Mouse (Mus musculus): ENCODE measurements around the gene Acvr2b. TPM values are rescaled to one million over a fixed set of nuclear protein-coding genes. Genes with fewer than 3 reads are reported as not detected.
"Not testable (repeated sequence)": the region's sequence is repeated elsewhere in the genome, so short reads cannot be mapped to it uniquely, and the experiment has no call there.

Gene Acvr2b
- polyA plus RNA-seq, 1 experiment = 1.3 TPM

DNA sequence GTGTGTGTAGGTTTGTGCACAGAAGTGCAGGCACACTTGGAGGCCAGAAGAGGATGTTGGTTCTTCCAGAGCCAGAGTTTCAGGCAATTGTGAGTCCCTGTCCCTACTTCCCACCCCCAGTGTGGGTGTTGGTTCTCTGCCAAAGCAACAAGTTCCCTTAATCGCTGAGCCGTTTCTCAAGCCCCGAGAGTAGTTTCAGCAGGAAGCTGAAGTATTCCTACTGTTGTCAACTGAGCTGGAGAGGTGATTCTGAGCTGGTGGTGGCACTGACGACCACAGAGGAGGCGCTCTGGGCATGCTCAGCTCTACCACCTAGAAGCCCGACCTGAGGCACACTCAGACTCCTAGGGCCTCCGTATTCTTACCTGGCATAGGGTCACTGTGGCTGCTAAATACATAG, 36.6 kb upstream of the Acvr2b start, which contains the start of gene Slc22a14:
Gene Slc22a14 (minus strand): TSS at position 270 of the 400 bp plus-strand sequence.
- H3K36me3 ChIP-seq (ENCODE audit: control insufficient read depth, insufficient read depth, low read length) = no peaks in the 10 kb centered on the region
- WGBS = 24% methylated on average over 7 of the region's 7 CpGs
- TF ChIP-seq CTCF (IDR thresholded peaks at IDR 0.05; ENCODE audit: extremely low read depth, insufficient read depth, insufficient read length, insufficient replicate concordance) (no peak), POLR2A (IDR thresholded peaks at IDR 0.05; ENCODE audit: low read depth, low read length) (no peak)
- H3K4me3 ChIP-seq (ENCODE audit: extremely low read depth, insufficient read depth, insufficient read length) = no peak within 1 kb of the TSS
- H3K27me3 ChIP-seq (ENCODE audit: control insufficient read depth, insufficient read depth, low read length) = no peaks in the 10 kb centered on the region
- no peak for DNase-seq (ENCODE audit: low read depth in 1 of 2, low spot score in 2 of 2)
- no peaks in the 10 kb centered on the region for H3K4me1 ChIP-seq (ENCODE audit: control insufficient read depth, insufficient read depth, insufficient read length)
- no peak within 1 kb of the TSS for H3K27ac ChIP-seq (ENCODE audit: insufficient read depth, low read length)

DNA sequence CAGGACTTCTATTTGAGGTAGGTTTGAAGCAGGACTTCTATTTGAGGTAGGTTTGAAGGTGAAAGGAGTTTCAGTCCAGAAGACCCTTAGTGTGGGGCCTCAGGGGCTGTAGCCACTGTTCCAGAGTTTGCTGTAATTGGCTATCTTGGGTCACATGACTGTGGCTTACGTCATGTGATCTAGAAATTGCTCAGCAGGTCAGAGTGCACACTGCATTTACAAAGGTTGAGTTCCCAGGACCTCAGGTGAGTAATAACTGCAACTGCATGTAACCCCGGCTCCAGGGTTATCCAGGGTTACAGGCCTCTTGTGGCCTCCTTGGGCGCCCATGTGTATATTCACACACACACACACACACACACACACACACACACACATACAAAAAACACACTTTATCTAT, 33.6 kb upstream of the Acvr2b start:
- Histone ChIP-seq H3K4me1 (ENCODE audit: control insufficient read depth, insufficient read depth, insufficient read length) (no peaks in the 10 kb centered on the region), H3K27me3 (ENCODE audit: control insufficient read depth, insufficient read depth, low read length) (no peaks in the 10 kb centered on the region), H3K36me3 (ENCODE audit: control insufficient read depth, insufficient read depth, low read length) (no peaks in the 10 kb centered on the region), H3K4me3 (ENCODE audit: extremely low read depth, insufficient read depth, insufficient read length) (no peak overlapping the region), H3K27ac (ENCODE audit: insufficient read depth, low read length) (no peak overlapping the region)
- WGBS = 82% methylated on average over 3 of the region's 3 CpGs
- no peak for TF ChIP-seq CTCF (IDR thresholded peaks at IDR 0.05; ENCODE audit: extremely low read depth, insufficient read depth, insufficient read length, insufficient replicate concordance)
- TF ChIP-seq POLR2A (IDR thresholded peaks at IDR 0.05; ENCODE audit: low read depth, low read length) = no peak
- no peak for DNase-seq (ENCODE audit: low read depth in 1 of 2, low spot score in 2 of 2)

DNA sequence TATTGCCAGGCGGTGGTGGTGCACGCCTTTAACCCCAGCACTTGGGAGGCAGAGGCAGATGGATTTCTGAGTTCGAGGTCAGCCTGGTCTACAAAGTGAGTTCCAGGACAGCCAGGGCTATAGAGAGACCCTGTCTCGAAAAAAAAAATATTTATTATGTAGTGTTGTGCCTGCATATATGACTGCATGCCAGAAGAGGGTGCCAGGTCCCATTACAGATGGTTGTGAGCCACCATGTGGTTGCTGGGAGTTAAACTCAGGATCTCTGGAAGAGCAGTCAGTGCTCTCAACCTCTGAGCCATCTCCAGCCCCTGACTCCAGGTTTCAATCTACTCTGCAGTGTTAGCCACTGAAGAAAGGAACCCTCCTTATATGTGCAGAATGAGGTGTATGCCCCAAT, 31.1 kb upstream of the Acvr2b start:
- not testable (repeated sequence) for H3K36me3 ChIP-seq (ENCODE audit: control insufficient read depth, insufficient read depth, low read length); DNase-seq (ENCODE audit: low read depth in 1 of 2, low spot score in 2 of 2); H3K27ac ChIP-seq (ENCODE audit: insufficient read depth, low read length); H3K27me3 ChIP-seq (ENCODE audit: control insufficient read depth, insufficient read depth, low read length); H3K4me1 ChIP-seq (ENCODE audit: control insufficient read depth, insufficient read depth, insufficient read length); H3K4me3 ChIP-seq (ENCODE audit: extremely low read depth, insufficient read depth, insufficient read length)
- 88% methylated on average over 4 of the region's 4 CpGs for WGBS

DNA sequence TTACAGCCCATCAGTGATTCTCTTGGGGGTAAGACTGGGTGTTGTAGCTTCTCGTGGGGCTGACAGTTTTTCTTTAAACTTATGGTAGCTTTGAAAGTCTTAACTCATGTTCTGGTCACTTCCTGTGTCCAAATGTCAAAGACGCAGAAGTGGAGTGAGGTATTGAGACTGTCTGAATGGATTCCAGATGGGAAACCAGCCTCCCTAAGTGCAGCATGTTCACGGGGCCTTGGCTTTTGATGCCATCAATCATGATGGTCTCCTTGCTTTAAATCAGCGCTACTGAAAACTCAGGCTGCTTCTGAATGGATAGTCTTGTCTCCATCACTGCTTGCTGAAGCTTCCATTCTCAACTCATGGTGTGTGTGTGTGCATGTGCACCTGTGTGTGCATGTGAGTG, 30.7 kb upstream of the Acvr2b start:
- WGBS = 87% methylated on average over 4 of the region's 4 CpGs
- Histone ChIP-seq H3K36me3 (ENCODE audit: control insufficient read depth, insufficient read depth, low read length) (no peaks in the 10 kb centered on the region), H3K4me3 (ENCODE audit: extremely low read depth, insufficient read depth, insufficient read length) (no peak overlapping the region), H3K4me1 (ENCODE audit: control insufficient read depth, insufficient read depth, insufficient read length) (no peaks in the 10 kb centered on the region), H3K27ac (ENCODE audit: insufficient read depth, low read length) (no peak overlapping the region), H3K27me3 (ENCODE audit: control insufficient read depth, insufficient read depth, low read length) (no peaks in the 10 kb centered on the region)
- TF ChIP-seq POLR2A (IDR thresholded peaks at IDR 0.05; ENCODE audit: low read depth, low read length) = no peak
- TF ChIP-seq CTCF (IDR thresholded peaks at IDR 0.05; ENCODE audit: extremely low read depth, insufficient read depth, insufficient read length, insufficient replicate concordance) = no peak
- no peak for DNase-seq (ENCODE audit: low read depth in 1 of 2, low spot score in 2 of 2)

DNA sequence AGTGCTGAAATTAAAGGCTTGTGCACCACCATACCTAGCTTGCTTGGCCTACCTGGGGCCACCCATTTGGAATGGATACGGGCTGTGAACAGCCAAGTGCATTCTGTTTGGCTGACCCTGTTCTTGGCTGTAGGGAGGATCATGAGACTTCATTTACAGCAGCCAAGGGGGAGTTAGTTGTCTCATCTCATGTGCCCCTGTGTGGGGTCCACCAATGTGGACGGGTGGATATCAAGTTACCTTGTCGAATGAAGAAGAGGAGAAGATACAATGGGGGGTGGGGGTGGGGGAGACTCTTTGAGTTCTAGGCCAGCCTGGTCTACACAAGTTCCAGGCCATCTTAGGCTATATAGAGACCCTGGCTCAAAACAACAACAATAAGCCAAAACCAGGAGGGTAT, 26.9 kb upstream of the Acvr2b start:
- Histone ChIP-seq H3K4me3 (ENCODE audit: extremely low read depth, insufficient read depth, insufficient read length) (no peak overlapping the region), H3K36me3 (ENCODE audit: control insufficient read depth, insufficient read depth, low read length) (no peaks in the 10 kb centered on the region), H3K27ac (ENCODE audit: insufficient read depth, low read length) (no peak overlapping the region), H3K4me1 (ENCODE audit: control insufficient read depth, insufficient read depth, insufficient read length) (no peaks in the 10 kb centered on the region), H3K27me3 (ENCODE audit: control insufficient read depth, insufficient read depth, low read length) (no peaks in the 10 kb centered on the region)
- TF ChIP-seq CTCF (IDR thresholded peaks at IDR 0.05; ENCODE audit: extremely low read depth, insufficient read depth, insufficient read length, insufficient replicate concordance) (no peak), POLR2A (IDR thresholded peaks at IDR 0.05; ENCODE audit: low read depth, low read length) (no peak)
- WGBS = 96% methylated on average over 3 of the region's 3 CpGs
- no peak for DNase-seq (ENCODE audit: low read depth in 1 of 2, low spot score in 2 of 2)

DNA sequence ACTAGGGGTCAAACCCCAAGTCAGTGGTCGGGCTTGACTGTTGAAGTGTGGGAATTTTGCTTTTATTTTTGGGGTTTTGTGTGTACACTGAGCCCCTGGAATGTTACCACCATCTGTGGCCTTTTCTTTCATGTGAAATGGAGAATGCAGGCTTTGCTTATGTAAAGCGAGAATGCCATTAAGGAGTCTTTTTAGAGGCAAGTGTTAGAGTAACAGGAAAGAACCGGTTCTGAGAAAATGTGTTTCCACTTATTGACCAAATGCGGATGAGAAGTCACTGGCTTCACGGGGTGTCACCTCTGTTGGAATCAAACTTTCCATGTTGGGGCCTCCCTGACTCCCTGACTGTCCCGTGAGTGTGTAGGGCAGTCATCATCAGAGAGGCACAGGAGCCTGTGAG, 26.4 kb upstream of the Acvr2b start:
- no peak for DNase-seq (ENCODE audit: low read depth in 1 of 2, low spot score in 2 of 2)
- H3K36me3 ChIP-seq (ENCODE audit: control insufficient read depth, insufficient read depth, low read length) = no peaks in the 10 kb centered on the region
- H3K27me3 ChIP-seq (ENCODE audit: control insufficient read depth, insufficient read depth, low read length) = no peaks in the 10 kb centered on the region
- H3K4me3 ChIP-seq (ENCODE audit: extremely low read depth, insufficient read depth, insufficient read length) = no peak overlapping the region
- WGBS = 87% methylated on average over 6 of the region's 6 CpGs
- no peak overlapping the region for H3K27ac ChIP-seq (ENCODE audit: insufficient read depth, low read length)
- TF ChIP-seq CTCF (IDR thresholded peaks at IDR 0.05; ENCODE audit: extremely low read depth, insufficient read depth, insufficient read length, insufficient replicate concordance) = no peak
- TF ChIP-seq POLR2A (IDR thresholded peaks at IDR 0.05; ENCODE audit: low read depth, low read length) = no peak
- H3K4me1 ChIP-seq (ENCODE audit: control insufficient read depth, insufficient read depth, insufficient read length) = no peaks in the 10 kb centered on the region

DNA sequence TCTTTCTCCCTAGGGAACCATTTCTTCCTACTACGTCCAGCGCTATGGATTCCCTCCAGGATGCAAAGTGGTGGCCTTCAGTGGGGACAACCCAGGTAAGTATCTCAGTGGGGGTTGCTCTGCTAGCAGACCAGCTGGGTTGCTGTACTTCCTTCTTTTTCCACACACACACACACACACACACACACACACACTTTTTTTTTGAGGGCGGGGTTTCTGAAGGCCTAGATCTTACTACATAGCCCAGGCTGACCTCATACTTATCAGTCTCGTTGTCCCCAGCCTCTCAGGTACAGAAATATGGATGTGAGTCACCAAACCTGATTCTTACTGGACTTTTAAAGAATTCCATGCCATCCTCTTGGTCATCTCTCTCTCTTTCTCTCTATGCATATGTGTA, 23.7 kb upstream of the Acvr2b start:
- no peaks in the 10 kb centered on the region for H3K4me1 ChIP-seq (ENCODE audit: control insufficient read depth, insufficient read depth, insufficient read length)
- H3K27ac ChIP-seq (ENCODE audit: insufficient read depth, low read length) = no peak overlapping the region
- H3K36me3 ChIP-seq (ENCODE audit: control insufficient read depth, insufficient read depth, low read length) = no peaks in the 10 kb centered on the region
- no peak overlapping the region for H3K4me3 ChIP-seq (ENCODE audit: extremely low read depth, insufficient read depth, insufficient read length)
- WGBS = 71% methylated on average over 4 of the region's 4 CpGs
- no peaks in the 10 kb centered on the region for H3K27me3 ChIP-seq (ENCODE audit: control insufficient read depth, insufficient read depth, low read length)
- no peak for TF ChIP-seq CTCF (IDR thresholded peaks at IDR 0.05; ENCODE audit: extremely low read depth, insufficient read depth, insufficient read length, insufficient replicate concordance)
- TF ChIP-seq POLR2A (IDR thresholded peaks at IDR 0.05; ENCODE audit: low read depth, low read length) = no peak
- DNase-seq (ENCODE audit: low read depth in 1 of 2, low spot score in 2 of 2) = no peak

All from spleen, adult 2 months (tissue).